In genomic region chr10:126925391-126925790, GRCm38 (mm10) we compare ENCODE assay signal across 11 mouse cellular contexts.
"Had no signal": no experiment of that assay in that cellular context is flagged by ENCODE, and none has a peak within 500 bp of the region (broad histone marks: within the 10 kb centered on the region; RNA-seq: fewer than 3 reads in every experiment).

No protein-coding gene starts in this region.

- H3K36me3 ChIP-seq: limb, embryonic 15.5 days; liver, embryonic 12.5 days; midbrain, embryonic 10.5 days; midbrain, embryonic 15.5 days; neural tube, embryonic 13.5 days had no signal

- H3K27ac ChIP-seq: kidney, postnatal 0 days; limb, embryonic 15.5 days; liver, embryonic 12.5 days; midbrain, embryonic 10.5 days; midbrain, embryonic 15.5 days; neural tube, embryonic 13.5 days had no signal

- DNase-seq: lung, embryonic 14.5 days; lung, postnatal 10 days; lung, postnatal 4 days; right cerebral cortex, postnatal 25 days; thymus, postnatal 4 days had no signal

- H3K4me3 ChIP-seq: limb, embryonic 15.5 days; liver, embryonic 12.5 days; midbrain, embryonic 10.5 days; midbrain, embryonic 15.5 days; neural tube, embryonic 13.5 days had no signal

- H3K9me3 ChIP-seq: limb, embryonic 15.5 days; midbrain, embryonic 15.5 days; neural tube, embryonic 13.5 days had no signal

- H3K9ac ChIP-seq: limb, embryonic 15.5 days; liver, embryonic 12.5 days; lung, embryonic 14.5 days; midbrain, embryonic 15.5 days; neural tube, embryonic 13.5 days had no signal

- H3K27me3 ChIP-seq: limb, embryonic 15.5 days; midbrain, embryonic 15.5 days had no signal

- H3K4me2 ChIP-seq: limb, embryonic 15.5 days; liver, embryonic 12.5 days; lung, embryonic 14.5 days; midbrain, embryonic 15.5 days; neural tube, embryonic 13.5 days had no signal

- ATAC-seq: liver, embryonic 12.5 days; midbrain, embryonic 15.5 days had no signal
